Mouse (Mus musculus): ENCODE data around the gene Pdlim3. TPM values are rescaled to one million over a fixed set of nuclear protein-coding genes. Genes with fewer than 3 reads are reported as not detected.
A peak's percentile ranks its signal among the peaks of the same experiment; 100 is the strongest.
"Not testable (repeated sequence)": the region's sequence is repeated elsewhere in the genome, so short reads cannot be mapped to it uniquely, and the experiment has no call there.

The Pdlim3 gene
- polyA plus RNA-seq (2015; fragmentation: Nextera tagmentation; extraction: Ambion mirVana), result 190 and 227 TPM in 2 replicates

- ATAC-seq (ENCODE audit: extremely low read depth, insufficient number of reproducible peaks, low FRiP score, low TSS enrichment), result peak; percentile 75
- Histone ChIP-seq H3K4me3 (peak within 1 kb of the TSS; percentile 75), H3K9ac (peak within 1 kb of the TSS; percentile 93), H3K4me2 (peak within 1 kb of the TSS; percentile 79), H3K27ac (replicated peaks) (peak within 1 kb of the TSS; percentile 96), H3K4me1 (peaks cover 35% of the 10 kb centered on the region), H3K36me3 (no peaks in the 10 kb centered on the region), H3K27me3 (replicated peaks) (no peaks in the 10 kb centered on the region), H3K9me3 (no peaks in the 10 kb centered on the region)
- WGBS, result under 1% methylated on average over 22 of the region's 22 CpGs
These were observed at the start of gene Pdlim3 for GRCm38 (mm10) chr8:45885202-45885685. TSS of gene Pdlim3 (plus strand) at chr8:45885461.

GRCm38 (mm10) chr8:45843306-45843705, 42.0 kb upstream of the Pdlim3 start:
- Histone ChIP-seq H3K27ac (replicated peaks) (peak overlapping the region; percentile 91; the same call in 1 of the 2 replicates), H3K4me1 (peaks cover 44% of the 10 kb centered on the region), H3K4me2 (no peak overlapping the region), H3K27me3 (replicated peaks) (no peaks in the 10 kb centered on the region), H3K9ac (no peak overlapping the region), H3K9me3 (no peaks in the 10 kb centered on the region), H3K36me3 (no peaks in the 10 kb centered on the region), H3K4me3 (no peak overlapping the region)
- 84% methylated on average over 5 of the region's 5 CpGs for WGBS
- no peak for ATAC-seq (ENCODE audit: extremely low read depth, insufficient number of reproducible peaks, low FRiP score, low TSS enrichment)

- Histone ChIP-seq H3K27me3 (replicated peaks) (no peaks in the 10 kb centered on the region), H3K9ac (no peak overlapping the region), H3K4me2 (peak overlapping the region; percentile 21), H3K4me3 (no peak overlapping the region), H3K9me3 (no peaks in the 10 kb centered on the region), H3K36me3 (no peaks in the 10 kb centered on the region), H3K27ac (replicated peaks) (peak overlapping the region; percentile 91), H3K4me1 (peaks cover 39% of the 10 kb centered on the region)
- no peak for ATAC-seq (ENCODE audit: extremely low read depth, insufficient number of reproducible peaks, low FRiP score, low TSS enrichment)
- 46% methylated on average over 6 of the region's 6 CpGs for WGBS
These were observed 41.0 kb upstream of the Pdlim3 start for GRCm38 (mm10) chr8:45844097-45844885.

GRCm38 (mm10) chr8:45844911-45845481, 40.3 kb upstream of the Pdlim3 start:
- no peaks in the 10 kb centered on the region for H3K27me3 ChIP-seq (replicated peaks)
- H3K4me2 ChIP-seq, result peak overlapping the region; percentile 21
- H3K4me3 ChIP-seq, result no peak overlapping the region
- no peaks in the 10 kb centered on the region for H3K36me3 ChIP-seq
- H3K9me3 ChIP-seq, result no peaks in the 10 kb centered on the region
- H3K9ac ChIP-seq, result 0 out of 2 replicates have a peak overlapping the region, but pooled peaks have one; percentile 37
- peak overlapping the region; percentile 91 for H3K27ac ChIP-seq (replicated peaks)
- WGBS, result 10% methylated on average over 14 of the region's 14 CpGs
- no peak for ATAC-seq (ENCODE audit: extremely low read depth, insufficient number of reproducible peaks, low FRiP score, low TSS enrichment)
- H3K4me1 ChIP-seq, result peaks cover 33% of the 10 kb centered on the region

- Histone ChIP-seq H3K4me3 (no peak overlapping the region), H3K9me3 (no peaks in the 10 kb centered on the region), H3K4me1 (peaks cover 28% of the 10 kb centered on the region), H3K4me2 (peak overlapping the region; percentile 21), H3K27me3 (replicated peaks) (no peaks in the 10 kb centered on the region), H3K36me3 (no peaks in the 10 kb centered on the region), H3K27ac (replicated peaks) (peak overlapping the region; percentile 91), H3K9ac (no peak overlapping the region)
- no peak for ATAC-seq (ENCODE audit: extremely low read depth, insufficient number of reproducible peaks, low FRiP score, low TSS enrichment)
- WGBS, result 61% methylated on average over 4 of the region's 4 CpGs
These were observed 39.4 kb upstream of the Pdlim3 start for GRCm38 (mm10) chr8:45845906-45846305.

- H3K4me1 ChIP-seq, result peaks cover 20% of the 10 kb centered on the region
- no peak for ATAC-seq (ENCODE audit: extremely low read depth, insufficient number of reproducible peaks, low FRiP score, low TSS enrichment)
- 84% methylated on average over 4 of the region's 4 CpGs for WGBS
- H3K27me3 ChIP-seq (replicated peaks), result no peaks in the 10 kb centered on the region
- H3K4me3 ChIP-seq, result no peak overlapping the region
- no peak overlapping the region for H3K9ac ChIP-seq
- H3K4me2 ChIP-seq, result no peak overlapping the region
- no peaks in the 10 kb centered on the region for H3K9me3 ChIP-seq
- no peak overlapping the region for H3K27ac ChIP-seq (replicated peaks)
- no peaks in the 10 kb centered on the region for H3K36me3 ChIP-seq
These were observed 30.1 kb upstream of the Pdlim3 start for GRCm38 (mm10) chr8:45855118-45855517.

GRCm38 (mm10) chr8:45857734-45858133, 27.5 kb upstream of the Pdlim3 start:
- H3K27me3 ChIP-seq (replicated peaks), result no peaks in the 10 kb centered on the region
- H3K36me3 ChIP-seq, result no peaks in the 10 kb centered on the region
- 49% methylated on average over 5 of the region's 5 CpGs for WGBS
- peaks cover 20% of the 10 kb centered on the region for H3K4me1 ChIP-seq
- no peak overlapping the region for H3K27ac ChIP-seq (replicated peaks)
- no peak for ATAC-seq (ENCODE audit: extremely low read depth, insufficient number of reproducible peaks, low FRiP score, low TSS enrichment)
- no peak overlapping the region for H3K4me2 ChIP-seq
- H3K9me3 ChIP-seq, result no peaks in the 10 kb centered on the region
- no peak overlapping the region for H3K4me3 ChIP-seq
- no peak overlapping the region for H3K9ac ChIP-seq

GRCm38 (mm10) chr8:45858391-45858790, 26.9 kb upstream of the Pdlim3 start:
- no peak overlapping the region for H3K4me3 ChIP-seq
- 53% methylated on average over 9 of the region's 9 CpGs for WGBS
- peaks cover 14% of the 10 kb centered on the region for H3K4me1 ChIP-seq
- H3K9me3 ChIP-seq, result no peaks in the 10 kb centered on the region
- no peak for ATAC-seq (ENCODE audit: extremely low read depth, insufficient number of reproducible peaks, low FRiP score, low TSS enrichment)
- no peak overlapping the region for H3K9ac ChIP-seq
- H3K27me3 ChIP-seq (replicated peaks), result no peaks in the 10 kb centered on the region
- H3K36me3 ChIP-seq, result no peaks in the 10 kb centered on the region
- H3K4me2 ChIP-seq, result no peak overlapping the region
- H3K27ac ChIP-seq (replicated peaks), result no peak overlapping the region

- WGBS, result 70% methylated on average over 11 of the region's 11 CpGs
- Histone ChIP-seq H3K4me1 (peaks cover 24% of the 10 kb centered on the region), H3K4me2 (peak overlapping the region; percentile 5; the same call in 1 of the 2 replicates), H3K27ac (replicated peaks) (peak overlapping the region; percentile 64)
- H3K4me3 ChIP-seq; ATAC-seq (ENCODE audit: extremely low read depth, insufficient number of reproducible peaks, low FRiP score, low TSS enrichment); H3K9me3 ChIP-seq; H3K27me3 ChIP-seq (replicated peaks); H3K9ac ChIP-seq; H3K36me3 ChIP-seq: not testable (repeated sequence)
These were observed 13.7 kb upstream of the Pdlim3 start for GRCm38 (mm10) chr8:45871587-45871986.

- H3K4me1 ChIP-seq, result peaks cover 24% of the 10 kb centered on the region
- H3K9me3 ChIP-seq, result no peaks in the 10 kb centered on the region
- WGBS, result 47% methylated on average over 7 of the region's 7 CpGs
- H3K4me2 ChIP-seq, result peak overlapping the region; percentile 5; the same call in 1 of the 2 replicates
- H3K36me3 ChIP-seq, result no peaks in the 10 kb centered on the region
- H3K9ac ChIP-seq, result no peak overlapping the region
- 0 out of 2 replicates have a peak, but pooled peaks have one; percentile 38 for ATAC-seq (ENCODE audit: extremely low read depth, insufficient number of reproducible peaks, low FRiP score, low TSS enrichment)
- H3K27ac ChIP-seq (replicated peaks), result peak overlapping the region; percentile 64
- no peaks in the 10 kb centered on the region for H3K27me3 ChIP-seq (replicated peaks)
- H3K4me3 ChIP-seq, result no peak overlapping the region
These were observed 13.2 kb upstream of the Pdlim3 start for GRCm38 (mm10) chr8:45872077-45872476.

GRCm38 (mm10) chr8:45874945-45875626, 10.2 kb upstream of the Pdlim3 start:
- Histone ChIP-seq H3K4me3 (no peak overlapping the region), H3K9ac (0 out of 2 replicates have a peak overlapping the region, but pooled peaks have one; percentile 14), H3K27ac (replicated peaks) (peak overlapping the region; percentile 88), H3K4me1 (peaks cover 24% of the 10 kb centered on the region), H3K4me2 (peak overlapping the region; percentile 0; the same call in 1 of the 2 replicates), H3K27me3 (replicated peaks) (no peaks in the 10 kb centered on the region), H3K36me3 (no peaks in the 10 kb centered on the region; the same call in 1 of the 2 replicates), H3K9me3 (no peaks in the 10 kb centered on the region)
- WGBS, result 44% methylated on average over 10 of the region's 10 CpGs
- peak; percentile 63 for ATAC-seq (ENCODE audit: extremely low read depth, insufficient number of reproducible peaks, low FRiP score, low TSS enrichment)
